Mouse (Mus musculus) brown adipose tissue, adult 24 weeks (tissue): Measurements from ENCODE around the gene Crisp2. TPM values are rescaled to one million over a fixed set of nuclear protein-coding genes. Genes with fewer than 3 reads are reported as not detected.
"Not testable (repeated sequence)": the region's sequence is repeated elsewhere in the genome, so short reads cannot be mapped to it uniquely, and the experiment has no call there.

ENCODE experiments used
- H3K27ac ChIP-seq: fragments of 200-500 bp; replicated peaks from 2 replicates; pipeline ENCODE4 v1.5.1; 2012; ENCODE audit warnings: low read depth, mild to moderate bottlenecking, low read length
- H3K4me1 ChIP-seq: fragments of 200-500 bp; 2 replicates; pipeline ENCODE4 v1.6.1; 2012; ENCODE audit warnings: low read length, mixed read lengths; ENCODE audit not compliant: control insufficient read depth, insufficient read depth, insufficient read length
- H3K4me3 ChIP-seq: fragments of 200-500 bp; 2 replicates; pipeline ENCODE4 v1.5.1; 2012; ENCODE audit warnings: low read depth, mild to moderate bottlenecking, low read length, moderate library complexity; ENCODE audit not compliant: insufficient read depth
- polyA plus RNA-seq: library from polyadenylated mRNA; stranded (reverse); fragments of >200 nt; gene quantifications from 2 replicates; pipeline ENCODE4 v1.2.4, GENCODE M21; 2012; ENCODE audit not compliant: missing spikeins, insufficient read depth, insufficient read length

Gene Crisp2
- polyA plus RNA-seq, 1 experiment = not detected

DNA sequence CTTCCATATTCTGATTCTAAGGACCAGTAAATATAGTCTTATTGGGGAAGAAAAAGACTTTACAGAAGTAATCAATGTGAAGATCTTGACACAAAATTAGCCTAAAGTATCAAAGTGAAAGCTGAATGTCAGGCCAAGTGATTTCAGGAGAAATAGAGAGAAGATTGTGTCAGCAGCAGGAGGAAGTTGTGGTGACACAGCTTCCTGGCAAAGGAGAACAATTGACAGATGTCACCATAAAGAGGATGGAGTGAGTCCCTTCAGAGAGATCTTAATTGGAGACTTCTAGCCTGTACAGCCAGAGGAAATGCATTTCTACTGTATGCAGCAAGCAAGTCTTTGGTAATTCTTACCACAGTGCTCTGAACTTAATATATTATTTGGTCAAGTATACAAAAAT is 16.9 kb downstream of the Crisp2 start:
- Histone ChIP-seq H3K27ac (no peak overlapping the region), H3K4me3 (no peak overlapping the region), H3K4me1 (no peaks in the 10 kb centered on the region)

DNA sequence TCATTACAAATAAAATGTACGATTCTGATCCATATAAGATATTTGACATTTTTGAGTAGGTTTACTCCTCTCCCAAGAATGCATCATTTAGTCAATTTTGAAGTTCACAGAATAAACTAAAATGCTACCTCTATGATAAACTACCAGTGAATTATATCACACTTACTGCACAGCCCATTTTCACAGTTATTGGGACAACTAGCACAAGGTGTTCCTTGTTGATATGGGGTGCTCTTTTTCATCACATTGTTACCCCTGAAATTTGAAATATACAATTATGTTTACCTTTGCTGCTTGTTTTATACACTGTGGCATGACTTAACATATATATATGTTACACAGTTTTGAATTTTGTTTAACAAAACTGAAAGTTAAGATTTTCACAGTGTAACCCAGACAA is 39.7 kb downstream of the Crisp2 start:
- Histone ChIP-seq H3K27ac (no peak overlapping the region), H3K4me1 (no peaks in the 10 kb centered on the region), H3K4me3 (no peak overlapping the region)

GRCm38 (mm10) chr17:40763662-40764061 is 43.1 kb downstream of the Crisp2 start:
- Histone ChIP-seq H3K27ac (no peak overlapping the region), H3K4me1 (no peaks in the 10 kb centered on the region), H3K4me3 (no peak overlapping the region)

GRCm38 (mm10) chr17:40731724-40732123 is 75.1 kb downstream of the Crisp2 start:
- no peak overlapping the region for H3K4me3 ChIP-seq
- no peak overlapping the region for H3K27ac ChIP-seq
- H3K4me1 ChIP-seq = no peaks in the 10 kb centered on the region

DNA sequence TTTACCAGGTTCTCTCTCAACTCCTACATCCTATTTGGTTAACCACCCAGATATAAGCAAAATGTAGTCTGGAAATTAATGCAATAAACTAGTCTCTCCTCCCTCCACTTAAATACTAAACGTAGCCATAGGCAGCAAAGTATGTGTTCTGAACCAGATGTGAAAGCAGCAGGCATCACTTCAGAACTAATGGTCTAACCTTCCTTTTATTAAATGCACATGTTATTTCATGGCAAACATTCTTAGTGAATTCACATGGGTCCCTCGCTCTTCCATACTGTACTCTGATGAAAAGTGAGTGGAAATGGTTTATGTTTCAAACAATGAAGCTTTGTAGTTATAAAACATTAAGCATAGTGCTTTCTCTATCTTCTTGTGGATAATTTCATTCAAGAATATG is 75.5 kb downstream of the Crisp2 start:
- Histone ChIP-seq H3K4me1 (no peaks in the 10 kb centered on the region), H3K27ac (no peak overlapping the region), H3K4me3 (no peak overlapping the region)

DNA sequence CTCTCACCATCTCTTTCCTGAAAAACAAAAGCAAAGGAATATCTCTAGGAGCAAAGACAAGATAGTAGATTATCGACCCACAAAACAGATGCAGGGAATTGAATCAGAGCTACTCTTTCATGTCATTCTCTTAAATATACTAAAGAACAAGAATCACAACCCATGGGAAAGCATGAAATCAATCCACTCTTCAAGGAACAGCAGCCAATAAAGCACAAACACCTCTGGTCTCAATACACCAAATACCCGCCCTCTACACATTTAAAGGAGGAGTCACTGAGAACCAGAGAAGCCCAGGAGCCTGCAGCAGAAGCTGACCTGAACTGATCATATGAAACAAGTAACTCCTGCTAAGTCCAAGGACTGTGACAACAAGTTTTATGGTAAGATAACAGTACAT is 80.0 kb downstream of the Crisp2 start, which contains the start of gene Esp1:
Gene Esp1, plus strand, starts transcription at position 301 of the 400 bp plus-strand sequence.
- Histone ChIP-seq H3K27ac (no peak within 1 kb of the TSS), H3K4me3 (no peak within 1 kb of the TSS), H3K4me1 (no peaks in the 10 kb centered on the region)

- not testable (repeated sequence) for H3K4me3 ChIP-seq, H3K4me1 ChIP-seq, H3K27ac ChIP-seq
These were observed 89.7 kb downstream of the Crisp2 start for GRCm38 (mm10) chr17:40717055-40717454.

- Histone ChIP-seq H3K4me3 (no peak overlapping the region), H3K4me1 (no peaks in the 10 kb centered on the region), H3K27ac (no peak overlapping the region)
These were observed 90.5 kb downstream of the Crisp2 start for GRCm38 (mm10) chr17:40716273-40716672.

Other genes with a start within 250 kb of the Crisp2 start
- gene Esp6, start 245.5 kb downstream of the Crisp2 start, polyA plus RNA-seq = not detected in 2 replicates
- not detected in 2 replicates for gene Esp4, start 208.4 kb downstream of the Crisp2 start, polyA plus RNA-seq
- gene Esp3, start 174.9 kb downstream of the Crisp2 start, polyA plus RNA-seq = not detected in 2 replicates
- not detected in 2 replicates for gene Esp1, start 79.9 kb downstream of the Crisp2 start, polyA plus RNA-seq
- gene Rhag, start 4.1 kb upstream of the Crisp2 start, polyA plus RNA-seq = not detected in 2 replicates
- 0.48 and 0.58 TPM in 2 replicates for gene 9130008F23Rik, start 73.6 kb upstream of the Crisp2 start, polyA plus RNA-seq
- gene Glyatl3, start 107.3 kb upstream of the Crisp2 start, polyA plus RNA-seq = not detected in 2 replicates
- 160 and 162 TPM in 2 replicates for gene Mut, start 127.7 kb upstream of the Crisp2 start, polyA plus RNA-seq
- gene Cenpq, start 128.0 kb upstream of the Crisp2 start, polyA plus RNA-seq = 2.7 and 3.5 TPM in 2 replicates